Mouse (Mus musculus): ENCODE measurements at regions not wholly inside any gene's neighbourhood (a gene's known extent, or its start where the extent isn't known, plus 50 kb on each side); places are given as distances from the start of the nearest gene placed in this dataset.

DNA sequence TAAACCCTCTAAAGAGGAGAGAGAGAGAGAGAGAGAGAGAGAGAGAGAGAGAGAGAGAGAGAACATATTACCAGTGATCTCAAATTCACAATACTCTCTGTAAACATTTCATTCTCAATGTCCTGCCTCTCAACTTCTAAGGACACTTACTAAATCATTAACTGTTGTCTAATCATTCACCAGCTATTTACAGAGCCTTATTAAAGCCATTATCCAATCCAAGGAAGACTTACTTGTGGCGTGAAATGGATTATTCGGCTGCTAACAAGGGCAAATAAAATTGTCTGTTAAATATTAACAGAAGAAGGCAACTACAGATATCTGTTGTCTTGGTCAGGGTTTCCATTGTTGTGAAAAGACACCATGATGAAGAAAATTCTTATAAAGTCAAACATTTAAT is 1156.5 kb downstream of the D3Ertd751e start:
- TF ChIP-seq CTCF (IDR thresholded peaks at IDR 0.05; ENCODE audit: borderline replicate concordance, insufficient read depth, low read depth, low read length) (no peak), POLR2A (IDR thresholded peaks at IDR 0.05; ENCODE audit: borderline replicate concordance, insufficient read depth, low read length) (no peak)

Data from cerebellum, adult 2 months (tissue).